In genomic region chr12:71042451-71042850, GRCm38 (mm10) we compare ENCODE assay signal across 25 mouse cellular contexts.
"Had no signal": no experiment of that assay in that cellular context is flagged by ENCODE, and none has a peak within 500 bp of the region (broad histone marks: within the 10 kb centered on the region; RNA-seq: fewer than 3 reads in every experiment).

No protein-coding gene starts in this region.

- ATAC-seq: forebrain, postnatal 0 days; hindbrain, postnatal 0 days; intestine, embryonic 16.5 days had no signal

- H3K4me1 ChIP-seq: heart, embryonic 15.5 days; kidney, embryonic 15.5 days; liver, embryonic 13.5 days had no signal

- H3K27ac ChIP-seq: heart, embryonic 13.5 days; heart, embryonic 15.5 days; hindbrain, embryonic 13.5 days; hindbrain, embryonic 15.5 days; hindbrain, postnatal 0 days; kidney, embryonic 15.5 days; kidney, postnatal 0 days; limb, embryonic 13.5 days; limb, embryonic 15.5 days; liver, embryonic 13.5 days; liver, embryonic 15.5 days had no signal

- H3K27me3 ChIP-seq: heart, embryonic 13.5 days; heart, embryonic 15.5 days; hindbrain, embryonic 13.5 days; hindbrain, embryonic 15.5 days; kidney, embryonic 15.5 days; limb, embryonic 13.5 days; limb, embryonic 15.5 days; liver, embryonic 13.5 days; liver, embryonic 15.5 days had no signal

- H3K9me3 ChIP-seq: heart, embryonic 13.5 days; heart, embryonic 15.5 days; hindbrain, embryonic 13.5 days; hindbrain, embryonic 15.5 days; kidney, embryonic 15.5 days; limb, embryonic 13.5 days; limb, embryonic 15.5 days; liver, embryonic 13.5 days; liver, embryonic 15.5 days had no signal

- H3K9ac ChIP-seq: forebrain, postnatal 0 days; heart, embryonic 13.5 days; heart, embryonic 15.5 days; hindbrain, embryonic 13.5 days; hindbrain, embryonic 15.5 days; kidney, embryonic 15.5 days; limb, embryonic 13.5 days; limb, embryonic 15.5 days; liver, embryonic 13.5 days; liver, embryonic 15.5 days had no signal

- DNase-seq: forebrain, postnatal 0 days; gastrocnemius, postnatal 14 days; gastrocnemius, postnatal 36 days; heart, adult 18-20 months; heart, postnatal 14 days; kidney, adult 11 months; kidney, adult 9 months; kidney, postnatal 14 days; kidney, postnatal 36 days; layer of hippocampus, adult 9-11 months; layer of hippocampus, postnatal 36 days; left cerebral cortex, postnatal 4 days; liver, embryonic 13.5 days had no signal

- H3K4me3 ChIP-seq: heart, embryonic 13.5 days; heart, embryonic 15.5 days; hindbrain, embryonic 13.5 days; hindbrain, embryonic 15.5 days; kidney, embryonic 15.5 days; limb, embryonic 13.5 days; limb, embryonic 15.5 days; liver, embryonic 13.5 days; liver, embryonic 15.5 days had no signal

- H3K4me2 ChIP-seq: heart, embryonic 11.5 days; heart, embryonic 13.5 days; heart, embryonic 15.5 days; hindbrain, embryonic 13.5 days; hindbrain, embryonic 15.5 days; kidney, embryonic 15.5 days; limb, embryonic 13.5 days; limb, embryonic 15.5 days; liver, embryonic 13.5 days; liver, embryonic 15.5 days had no signal
